Mouse (Mus musculus) megakaryocyte, embryonic 14.5 days (primary cell): Measurements from ENCODE around the gene Ghr.

Experiments used
- FLI1 ChIP-seq: IDR thresholded peaks from 2 replicates; pipeline ENCODE4 v1.6.1; 2012; ENCODE audit warnings: low read length, inconsistent platforms, mixed read lengths
- GATA1 ChIP-seq: IDR thresholded peaks from 3 replicates; pipeline ENCODE4 v1.6.1; 2012; ENCODE audit warnings: mixed read lengths, low read length, inconsistent platforms, borderline replicate concordance

DNA sequence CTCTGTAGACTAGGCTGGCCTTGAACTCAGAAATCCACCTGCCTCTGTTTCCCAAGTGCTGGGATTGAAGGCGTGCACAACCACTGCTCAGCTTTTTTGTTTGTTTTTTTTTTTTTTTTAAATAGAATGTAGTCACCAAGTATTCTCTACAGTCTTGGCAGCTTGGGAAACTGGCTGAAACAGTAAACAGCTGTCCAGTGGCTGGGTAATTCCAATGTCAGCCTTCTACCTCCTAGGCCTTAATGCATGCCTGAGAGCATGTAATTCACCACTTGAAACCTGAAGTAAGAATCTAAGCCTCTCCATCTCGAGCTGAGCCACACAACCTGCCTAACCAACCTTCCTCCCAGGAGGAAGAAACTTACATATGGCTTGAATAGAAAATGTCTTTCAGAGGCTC, 266.7 kb downstream of the Ghr start:
- TF ChIP-seq GATA1: no peak
- no peak for TF ChIP-seq FLI1
